Mouse (Mus musculus) cerebellum, adult 2 months (tissue): ENCODE measurements at regions not wholly inside any gene's neighbourhood (a gene's known extent, or its start where the extent isn't known, plus 50 kb on each side); places are given as distances from the start of the nearest gene placed in this dataset.

Experiments
- DNase-seq, 2 experiments: peaks; one replicate each; pipeline ENCODE4 v3.0.0; 2021
- H3K27ac ChIP-seq: fragments of 200-500 bp; 2 replicates; pipeline ENCODE4 v1.5.1; 2012; ENCODE audit warnings: low read length, control low read depth, inconsistent platforms; ENCODE audit not compliant: insufficient read depth
- H3K27me3 ChIP-seq: fragments of 200-500 bp; 2 replicates; pipeline ENCODE4 v1.6.1; 2012; ENCODE audit warnings: inconsistent platforms, mild to moderate bottlenecking, low read length, moderate library complexity; ENCODE audit not compliant: control insufficient read depth, insufficient read depth
- H3K4me1 ChIP-seq: fragments of 200-500 bp; 2 replicates; pipeline ENCODE4 v1.6.1; 2011; ENCODE audit warnings: low read length; ENCODE audit not compliant: control insufficient read depth, insufficient read depth
- H3K4me3 ChIP-seq: fragments of 200-500 bp; replicated peaks from 2 replicates; pipeline ENCODE3; 2011; ENCODE audit warnings: mild to moderate bottlenecking, low read depth, low read length, control low read depth; ENCODE audit not compliant: insufficient read depth
- CTCF ChIP-seq: fragments of 200-500 bp; IDR thresholded peaks from 2 replicates; pipeline ENCODE4 v1.5.1; 2011; ENCODE audit warnings: low read depth, mild to moderate bottlenecking, control low read depth, low read length, moderate library complexity, borderline replicate concordance; ENCODE audit not compliant: insufficient read depth
- POLR2A ChIP-seq: fragments of 200-500 bp; IDR thresholded peaks from 2 replicates; pipeline ENCODE4 v1.6.1; 2011; ENCODE audit warnings: low read length, control low read depth, borderline replicate concordance; ENCODE audit not compliant: insufficient read depth
- WGBS: fragments of 180-500 bp; shearing (Covaris S2); methylation state at CpG from one replicate; pipeline ENCODE4 v1.1.7; 2018; 5-methylcytosine and 5-hydroxymethylcytosine counted together

DNA sequence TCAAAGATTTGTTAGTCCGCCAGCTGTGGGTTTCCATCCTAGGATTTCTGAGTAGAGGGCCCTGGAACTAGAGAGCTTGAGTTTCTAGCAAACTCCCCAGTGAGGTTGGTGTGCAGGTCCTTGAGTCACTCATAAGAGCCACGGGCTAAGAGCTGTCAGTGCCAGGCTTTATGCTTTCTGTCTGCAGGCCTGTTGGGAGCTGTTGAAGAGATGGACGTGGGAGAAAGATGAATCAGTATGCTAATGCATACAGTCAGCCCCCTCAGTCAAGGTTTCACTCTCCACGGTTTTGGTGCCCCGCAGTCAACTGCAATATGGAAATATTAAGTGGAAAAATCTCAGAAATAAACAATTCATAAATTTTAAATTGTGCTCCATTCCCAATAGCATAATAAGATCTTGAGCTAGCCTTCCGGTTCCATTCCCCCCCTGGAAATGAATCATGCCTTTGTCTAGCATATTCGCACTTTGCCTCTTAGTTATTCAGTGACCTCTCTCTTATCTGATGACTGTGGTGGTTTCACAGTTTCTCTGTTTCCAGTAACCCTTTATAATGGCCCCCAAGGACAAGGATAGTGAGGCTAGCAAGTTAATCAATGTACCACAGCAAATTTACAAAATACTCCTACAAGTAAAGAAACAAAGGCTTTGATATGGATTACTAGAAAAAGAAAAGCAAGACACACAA is 199.4 kb upstream of the Eci2 start:
- H3K27me3 ChIP-seq = no peaks in the 10 kb centered on the region; the same call in 1 of the 2 replicates
- no peak overlapping the region for H3K27ac ChIP-seq
- no peak for DNase-seq
- no peak overlapping the region for H3K4me3 ChIP-seq
- WGBS = 88% methylated on average over 7 of the region's 7 CpGs
- H3K4me1 ChIP-seq = no peaks in the 10 kb centered on the region
- no peak for TF ChIP-seq CTCF
- no peak for TF ChIP-seq POLR2A

DNA sequence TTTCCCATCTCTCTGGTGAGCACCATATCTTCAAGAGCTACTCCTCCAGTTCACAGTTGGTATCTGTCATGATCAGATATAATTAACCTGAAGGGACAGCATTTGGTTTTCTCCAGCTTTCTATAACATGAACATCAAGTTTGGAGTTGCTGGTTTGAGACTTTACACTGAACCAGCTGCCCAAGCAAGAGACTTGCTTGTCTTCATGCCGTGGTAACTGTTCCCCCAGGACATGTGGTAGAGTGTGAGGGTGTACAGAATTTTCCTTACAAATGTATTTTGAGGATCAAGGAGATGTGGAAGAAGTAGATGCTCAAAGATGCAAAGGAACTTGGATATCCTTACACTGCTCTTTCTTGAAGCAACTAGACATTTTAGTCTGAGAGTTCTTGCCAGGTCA is 200.0 kb upstream of the Eci2 start:
- 96% methylated on average over 1 of the region's 1 CpGs for WGBS
- H3K4me1 ChIP-seq = no peaks in the 10 kb centered on the region
- H3K27me3 ChIP-seq = no peaks in the 10 kb centered on the region; the same call in 1 of the 2 replicates
- TF ChIP-seq POLR2A (no peak), CTCF (no peak)
- H3K4me3 ChIP-seq = no peak overlapping the region
- no peak overlapping the region for H3K27ac ChIP-seq
- DNase-seq = no peak

DNA sequence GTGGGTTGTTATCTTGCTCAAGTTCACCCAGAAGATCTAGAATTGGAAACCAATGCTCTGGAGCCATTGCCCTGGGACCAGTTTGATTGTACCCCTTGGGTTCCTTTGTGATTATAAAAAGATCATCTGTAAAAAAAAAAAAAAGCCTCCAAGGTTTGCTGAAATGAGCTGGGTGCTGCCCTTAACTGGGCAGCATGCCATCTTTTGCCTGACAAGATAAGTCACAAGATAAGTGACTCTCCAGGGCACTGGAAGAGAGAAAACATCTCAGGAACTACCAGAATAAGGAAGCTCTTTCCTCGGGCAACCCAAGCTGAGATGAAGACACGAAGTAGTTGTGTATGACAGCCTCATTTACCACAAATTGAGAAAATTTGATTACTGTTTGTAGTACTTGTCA is 202.7 kb upstream of the Eci2 start:
- no peak overlapping the region for H3K27ac ChIP-seq
- WGBS = 100% methylated on average over 2 of the region's 2 CpGs
- no peak for DNase-seq
- H3K4me3 ChIP-seq = no peak overlapping the region
- H3K27me3 ChIP-seq = no peaks in the 10 kb centered on the region; the same call in 1 of the 2 replicates
- H3K4me1 ChIP-seq = no peaks in the 10 kb centered on the region
- TF ChIP-seq POLR2A (no peak), CTCF (no peak)

DNA sequence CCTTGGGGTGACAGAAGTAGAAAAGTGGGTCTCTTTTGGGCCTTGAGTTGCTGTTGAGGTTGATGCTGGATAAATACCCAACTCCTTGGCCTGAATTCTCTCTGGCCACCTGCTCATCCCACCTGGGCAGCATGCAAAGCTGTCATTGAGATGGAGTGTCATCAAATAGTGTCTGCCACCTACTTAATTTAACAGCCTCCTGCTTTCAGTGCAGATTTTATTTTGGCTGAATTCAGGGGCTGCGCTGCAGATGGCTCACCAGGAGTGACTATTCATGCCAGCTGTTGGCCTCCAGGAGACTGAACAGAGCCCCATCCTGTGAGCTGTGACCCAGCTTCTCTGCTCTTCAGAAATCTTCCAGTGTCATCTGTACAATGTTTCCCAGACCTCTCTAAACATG is 206.7 kb upstream of the Eci2 start:
- no peaks in the 10 kb centered on the region for H3K4me1 ChIP-seq
- peak; percentile 60 to 74 for DNase-seq
- 26% methylated on average over 1 of the region's 1 CpGs for WGBS
- H3K27me3 ChIP-seq = no peaks in the 10 kb centered on the region; the same call in 1 of the 2 replicates
- H3K27ac ChIP-seq = no peak overlapping the region
- TF ChIP-seq POLR2A (no peak), CTCF (no peak)
- no peak overlapping the region for H3K4me3 ChIP-seq

DNA sequence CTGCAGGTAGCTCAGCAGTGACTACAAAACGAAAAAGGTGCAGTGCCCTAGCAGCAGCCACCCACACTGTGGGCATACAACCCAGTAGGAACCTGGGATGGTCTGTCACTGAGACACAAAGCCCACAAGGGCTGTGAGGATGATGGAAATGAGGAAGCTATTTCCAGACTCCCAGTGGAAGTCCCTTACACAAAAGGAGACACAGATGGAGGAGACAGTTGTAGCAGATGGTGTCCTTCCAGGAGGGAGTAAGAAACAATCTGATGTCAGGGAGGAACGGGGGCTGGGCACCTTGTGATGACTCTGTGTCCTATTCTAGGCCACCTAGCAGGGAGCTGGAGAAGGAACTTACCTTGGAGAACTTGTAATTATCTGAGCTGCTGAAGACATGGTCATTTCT is 214.5 kb upstream of the Eci2 start:
- 6% methylated on average over 2 of the region's 2 CpGs for WGBS
- Histone ChIP-seq H3K27me3 (no peaks in the 10 kb centered on the region), H3K4me1 (peaks cover 17% of the 10 kb centered on the region), H3K27ac (peak overlapping the region; percentile 73), H3K4me3 (no peak overlapping the region)
- peak; percentile 89 to 98 for DNase-seq
- TF ChIP-seq CTCF = no peak; the same call in 1 of the 2 replicates
- TF ChIP-seq POLR2A = no peak

DNA sequence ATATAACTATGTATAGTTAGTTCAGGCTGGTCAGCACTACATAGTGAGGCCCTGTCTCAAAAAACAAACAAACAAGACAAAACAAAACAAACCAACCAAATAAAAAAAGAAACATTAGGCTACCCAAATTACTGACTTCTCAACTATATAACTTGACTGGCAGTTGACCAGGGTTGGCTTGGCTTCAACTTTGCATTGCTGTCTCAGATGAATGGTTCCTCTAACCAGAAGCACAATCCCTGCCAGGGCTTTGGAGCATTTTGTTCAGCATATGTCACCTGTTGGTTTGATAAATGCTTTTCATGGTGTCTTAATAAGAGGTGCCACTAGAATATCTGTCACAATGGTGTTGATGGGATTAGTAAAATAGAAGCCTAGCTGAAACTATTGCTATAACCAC is 217.1 kb upstream of the Eci2 start:
- Histone ChIP-seq H3K4me1 (peaks cover 17% of the 10 kb centered on the region), H3K27ac (no peak overlapping the region), H3K4me3 (no peak overlapping the region), H3K27me3 (no peaks in the 10 kb centered on the region)
- TF ChIP-seq POLR2A = no peak
- no peak for TF ChIP-seq CTCF
- peak; percentile 58 to 78 for DNase-seq

DNA sequence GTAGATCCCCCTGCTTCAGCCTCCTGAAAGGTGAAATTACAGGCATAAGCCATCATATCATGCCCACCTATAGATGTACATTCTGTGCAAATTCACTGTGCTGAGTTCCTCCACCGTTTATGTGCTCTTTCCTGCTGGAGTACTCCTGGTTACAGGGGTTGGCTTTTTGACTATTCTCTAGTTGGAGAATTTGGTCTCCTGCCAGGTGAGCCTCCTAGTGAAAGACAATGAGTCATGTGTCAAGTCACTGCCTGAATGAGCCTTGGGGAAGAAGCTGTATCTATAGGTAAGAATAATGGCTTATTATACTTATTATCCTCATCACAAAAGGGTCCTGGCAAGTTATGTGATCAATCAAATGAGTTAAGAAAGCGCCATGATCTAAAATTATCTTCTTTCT is 230.5 kb upstream of the Eci2 start:
- Histone ChIP-seq H3K27ac (no peak overlapping the region), H3K4me3 (no peak overlapping the region), H3K27me3 (no peaks in the 10 kb centered on the region), H3K4me1 (no peaks in the 10 kb centered on the region)
- TF ChIP-seq CTCF = no peak
- no peak for TF ChIP-seq POLR2A
- 68% methylated on average over 2 of the region's 2 CpGs for WGBS
- no peak for DNase-seq

DNA sequence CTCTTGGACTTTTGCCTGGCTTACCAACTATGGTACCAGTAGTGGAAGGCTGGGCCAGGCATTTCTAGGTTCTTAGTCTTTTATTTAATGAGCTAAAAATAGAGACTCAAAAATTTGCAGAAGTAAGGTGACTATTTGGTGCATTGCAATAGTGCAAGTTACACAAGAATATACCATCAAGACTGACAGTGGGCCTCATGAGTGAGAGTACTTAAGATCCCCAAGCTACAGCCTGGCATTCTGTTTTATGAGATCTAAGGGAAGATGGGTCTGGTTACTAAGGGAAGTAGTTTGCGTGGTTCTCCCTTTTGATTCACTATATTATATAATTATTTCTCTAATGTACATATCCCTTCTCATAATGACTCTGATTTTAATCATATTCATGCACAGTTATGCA is 231.8 kb upstream of the Eci2 start:
- TF ChIP-seq POLR2A = no peak
- no peak for TF ChIP-seq CTCF
- Histone ChIP-seq H3K27me3 (no peaks in the 10 kb centered on the region), H3K4me3 (no peak overlapping the region), H3K27ac (no peak overlapping the region), H3K4me1 (no peaks in the 10 kb centered on the region)
- 96% methylated on average over 1 of the region's 1 CpGs for WGBS
- no peak for DNase-seq
